Mouse (Mus musculus): ENCODE measurements around the gene Adgrg1. TPM values are rescaled to one million over a fixed set of nuclear protein-coding genes. Genes with fewer than 3 reads are reported as not detected.
"Not testable (repeated sequence)": the region's sequence is repeated elsewhere in the genome, so short reads cannot be mapped to it uniquely, and the experiment has no call there.

The Adgrg1 gene
- polyA plus RNA-seq, 1 experiment from 2014 or later: 26.5 TPM

DNA sequence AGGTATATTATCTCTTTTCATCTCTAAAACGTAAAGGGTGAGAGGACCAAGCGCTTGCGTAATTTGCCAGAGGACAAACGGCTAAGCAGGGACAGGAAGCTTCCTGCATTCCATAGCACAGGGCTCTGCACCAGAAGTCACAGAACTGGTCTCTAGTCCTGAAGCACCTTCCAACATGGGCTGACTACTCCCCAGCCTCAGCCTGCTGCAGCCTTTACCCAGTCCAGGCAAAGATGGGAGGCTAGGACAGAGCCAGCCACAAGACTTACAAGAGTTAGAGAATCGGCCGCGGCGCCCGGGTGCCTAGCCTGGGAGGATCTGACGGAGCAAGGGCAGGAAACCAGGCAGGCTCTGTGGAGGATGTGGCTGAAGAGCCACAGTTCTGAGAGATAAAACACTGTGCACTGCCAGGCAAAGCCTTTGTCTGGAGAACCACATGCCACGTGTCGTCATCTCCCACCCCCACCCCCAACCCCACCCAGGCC lies 45.8 kb downstream of the Adgrg1 start:
- H3K9ac ChIP-seq (ENCODE audit: low read length): no peak overlapping the region
- ATAC-seq (replicated peaks; ENCODE audit: low FRiP score, low TSS enrichment, low read depth) (no peak), DNase-seq (ENCODE audit: low spot score) (no peak)

DNA sequence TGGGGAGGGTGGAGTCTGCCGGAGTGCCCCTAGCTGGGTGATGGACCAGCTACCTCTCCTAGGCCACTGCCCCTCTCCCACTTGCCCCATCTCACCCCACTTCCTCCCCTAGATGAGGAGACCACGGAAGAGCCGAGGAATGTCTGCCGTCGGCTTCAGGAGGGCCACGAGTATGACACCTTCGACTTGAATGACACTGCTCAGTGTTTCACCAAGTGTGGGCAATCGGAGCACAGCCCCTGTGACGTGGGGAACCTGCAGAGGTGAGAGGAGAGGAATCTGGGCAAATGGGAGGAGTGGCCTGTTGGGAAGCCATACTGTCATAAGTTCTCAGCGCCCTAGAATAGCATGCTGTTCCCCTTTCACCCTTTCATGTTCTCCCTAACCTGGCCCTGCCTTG lies 46.3 kb downstream of the Adgrg1 start:
- Histone ChIP-seq H3K9me3 (ENCODE audit: control insufficient read depth, low read length) (peaks cover 5% of the 10 kb centered on the region; the same call in 1 of the 2 replicates), H3K27ac (ENCODE audit: low read depth) (no peak overlapping the region), H3K4me2 (ENCODE audit: low read length) (no peak overlapping the region), H3K27me3 (replicated peaks; ENCODE audit: control insufficient read depth, insufficient read depth, low read length) (no peaks in the 10 kb centered on the region), H3K36me3 (ENCODE audit: control insufficient read depth, insufficient read depth, low read length) (no peaks in the 10 kb centered on the region), H3K4me3 (ENCODE audit: low read depth, low read length) (no peak overlapping the region), H3K4me1 (replicated peaks; ENCODE audit: control insufficient read depth, insufficient read depth, low read length) (no peaks in the 10 kb centered on the region), H3K9ac (ENCODE audit: low read length) (no peak overlapping the region)
- WGBS: 76% methylated on average over 10 of the region's 10 CpGs
- no peak for DNase-seq (ENCODE audit: low spot score)
- ATAC-seq (replicated peaks; ENCODE audit: low FRiP score, low TSS enrichment, low read depth): no peak

More for the DNA sequence above, 45.8 kb downstream of the Adgrg1 start:
- Histone ChIP-seq H3K27me3 (replicated peaks; ENCODE audit: control insufficient read depth, insufficient read depth, low read length) (no peaks in the 10 kb centered on the region), H3K27ac (ENCODE audit: low read depth) (no peak overlapping the region), H3K4me3 (ENCODE audit: low read depth, low read length) (no peak overlapping the region), H3K4me1 (replicated peaks; ENCODE audit: control insufficient read depth, insufficient read depth, low read length) (no peaks in the 10 kb centered on the region), H3K4me2 (ENCODE audit: low read length) (no peak overlapping the region), H3K36me3 (ENCODE audit: control insufficient read depth, insufficient read depth, low read length) (no peaks in the 10 kb centered on the region), H3K9me3 (ENCODE audit: control insufficient read depth, low read length) (peaks cover under 1% of the 10 kb centered on the region; the same call in 1 of the 2 replicates)
- WGBS: 51% methylated on average over 12 of the region's 12 CpGs

DNA sequence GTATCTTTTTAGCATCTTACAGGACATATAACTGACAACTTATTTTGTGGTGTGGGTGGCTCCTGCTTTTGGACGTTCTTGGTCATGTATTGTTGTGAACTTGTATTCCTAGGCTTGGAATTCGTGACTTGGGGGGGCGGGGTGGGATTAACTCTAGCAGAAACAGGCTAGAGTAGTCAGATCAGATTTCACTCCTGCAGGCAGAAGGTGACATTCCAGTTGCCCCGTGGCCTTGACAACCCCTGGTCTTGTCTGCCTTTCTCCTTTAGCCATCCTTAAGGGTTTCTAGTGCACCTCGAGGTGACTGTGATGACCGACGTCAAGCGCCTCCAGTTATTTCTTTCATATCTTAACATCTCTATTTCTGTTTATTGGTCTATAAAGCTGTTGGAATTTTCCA lies 48.6 kb downstream of the Adgrg1 start:
- Histone ChIP-seq H3K9me3 (ENCODE audit: control insufficient read depth, low read length) (peaks cover 5% of the 10 kb centered on the region; the same call in 1 of the 2 replicates), H3K36me3 (ENCODE audit: control insufficient read depth, insufficient read depth, low read length) (no peaks in the 10 kb centered on the region), H3K27me3 (replicated peaks; ENCODE audit: control insufficient read depth, insufficient read depth, low read length) (no peaks in the 10 kb centered on the region), H3K4me3 (ENCODE audit: low read depth, low read length) (no peak overlapping the region), H3K4me1 (replicated peaks; ENCODE audit: control insufficient read depth, insufficient read depth, low read length) (no peaks in the 10 kb centered on the region), H3K9ac (ENCODE audit: low read length) (no peak overlapping the region), H3K27ac (ENCODE audit: low read depth) (no peak overlapping the region), H3K4me2 (ENCODE audit: low read length) (no peak overlapping the region)
- 23% methylated on average over 8 of the region's 8 CpGs for WGBS
- ATAC-seq (replicated peaks; ENCODE audit: low FRiP score, low TSS enrichment, low read depth): no peak
- no peak for DNase-seq (ENCODE audit: low spot score)

DNA sequence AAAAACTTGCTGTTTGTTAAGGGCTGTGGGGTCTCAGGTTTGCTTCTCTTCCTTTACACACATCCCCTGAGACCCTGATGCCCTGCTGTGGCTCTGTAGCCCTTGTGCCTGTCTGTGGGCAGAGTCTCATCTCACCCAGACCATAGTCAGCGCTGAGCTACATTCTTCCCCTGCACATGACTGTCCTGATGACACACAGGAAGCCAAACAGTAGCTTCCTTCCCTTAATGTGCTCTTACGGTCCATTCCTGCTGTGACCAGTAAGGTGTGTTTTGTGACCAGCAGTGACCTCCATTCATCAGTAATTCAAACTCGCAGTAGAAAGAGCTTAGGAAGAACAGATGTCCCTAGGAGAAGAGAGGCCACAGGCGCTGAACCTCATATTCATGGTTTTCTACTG lies 49.8 kb downstream of the Adgrg1 start:
- no peaks in the 10 kb centered on the region for H3K36me3 ChIP-seq (ENCODE audit: control insufficient read depth, insufficient read depth, low read length)
- H3K27ac ChIP-seq (ENCODE audit: low read depth): no peak overlapping the region
- whole genome bisulfite sequencing: 71% methylated on average over 4 of the region's 4 CpGs
- no peaks in the 10 kb centered on the region for H3K4me1 ChIP-seq (replicated peaks; ENCODE audit: control insufficient read depth, insufficient read depth, low read length)
- H3K4me3 ChIP-seq (ENCODE audit: low read depth, low read length): no peak overlapping the region
- no peak for DNase-seq (ENCODE audit: low spot score)
- peaks cover 5% of the 10 kb centered on the region; the same call in 1 of the 2 replicates for H3K9me3 ChIP-seq (ENCODE audit: control insufficient read depth, low read length)
- H3K27me3 ChIP-seq (replicated peaks; ENCODE audit: control insufficient read depth, insufficient read depth, low read length): no peaks in the 10 kb centered on the region
- no peak overlapping the region for H3K4me2 ChIP-seq (ENCODE audit: low read length)
- no peak for ATAC-seq (replicated peaks; ENCODE audit: low FRiP score, low TSS enrichment, low read depth)
- H3K9ac ChIP-seq (ENCODE audit: low read length): no peak overlapping the region

DNA sequence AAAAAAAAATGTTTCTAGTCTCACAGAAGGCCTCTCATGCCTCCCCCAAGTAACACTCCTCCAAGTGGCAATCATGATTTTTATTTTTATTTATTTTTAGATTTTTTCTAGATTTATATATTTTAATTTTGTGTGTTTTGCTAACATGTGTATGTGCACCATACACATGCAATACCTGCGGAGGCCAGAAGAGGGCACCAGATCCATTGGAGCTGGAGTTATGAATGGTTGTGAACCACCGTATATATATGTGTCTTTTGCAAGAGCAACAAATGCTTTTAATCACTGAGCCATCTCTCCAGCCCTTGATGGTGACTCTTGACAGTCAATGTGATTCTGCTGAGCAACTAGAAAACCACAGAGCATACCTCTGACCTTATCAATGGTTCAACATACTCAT lies 50.9 kb downstream of the Adgrg1 start:
- Histone ChIP-seq H3K9me3 (ENCODE audit: control insufficient read depth, low read length) (peaks cover 5% of the 10 kb centered on the region; the same call in 1 of the 2 replicates), H3K36me3 (ENCODE audit: control insufficient read depth, insufficient read depth, low read length) (no peaks in the 10 kb centered on the region), H3K9ac (ENCODE audit: low read length) (no peak overlapping the region), H3K4me1 (replicated peaks; ENCODE audit: control insufficient read depth, insufficient read depth, low read length) (no peaks in the 10 kb centered on the region), H3K4me2 (ENCODE audit: low read length) (no peak overlapping the region), H3K27me3 (replicated peaks; ENCODE audit: control insufficient read depth, insufficient read depth, low read length) (no peaks in the 10 kb centered on the region), H3K4me3 (ENCODE audit: low read depth, low read length) (no peak overlapping the region), H3K27ac (ENCODE audit: low read depth) (no peak overlapping the region)
- no peak for ATAC-seq (replicated peaks; ENCODE audit: low FRiP score, low TSS enrichment, low read depth)
- WGBS: 67% methylated on average over 2 of the region's 2 CpGs
- no peak for DNase-seq (ENCODE audit: low spot score)

DNA sequence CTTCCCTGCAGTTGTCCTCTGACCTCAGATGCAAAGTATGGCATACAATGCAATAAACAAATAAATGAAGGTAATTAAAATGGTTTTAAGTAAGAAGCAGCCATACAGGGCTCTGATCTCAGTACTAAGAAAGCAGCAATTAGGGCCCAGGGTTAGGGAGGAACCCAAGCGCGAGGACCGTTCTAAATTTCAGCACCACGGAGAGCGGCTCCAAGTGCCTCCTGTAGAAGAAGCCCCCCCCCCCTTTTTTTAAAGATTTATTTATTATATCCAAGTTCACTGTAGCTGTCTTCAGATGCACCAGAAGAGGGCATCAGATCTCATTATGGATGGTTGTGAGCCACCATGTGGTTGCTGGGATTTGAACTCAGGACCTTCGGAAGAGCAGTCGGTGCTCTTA lies 53.8 kb downstream of the Adgrg1 start:
- not testable (repeated sequence) for H3K4me3 ChIP-seq (ENCODE audit: low read depth, low read length); H3K9ac ChIP-seq (ENCODE audit: low read length); H3K36me3 ChIP-seq (ENCODE audit: control insufficient read depth, insufficient read depth, low read length); ATAC-seq (replicated peaks; ENCODE audit: low FRiP score, low TSS enrichment, low read depth); H3K27ac ChIP-seq (ENCODE audit: low read depth); H3K9me3 ChIP-seq (ENCODE audit: control insufficient read depth, low read length); H3K27me3 ChIP-seq (replicated peaks; ENCODE audit: control insufficient read depth, insufficient read depth, low read length); H3K4me1 ChIP-seq (replicated peaks; ENCODE audit: control insufficient read depth, insufficient read depth, low read length); H3K4me2 ChIP-seq (ENCODE audit: low read length)
- peak; percentile 75 for DNase-seq (ENCODE audit: low spot score)
- 50% methylated on average over 7 of the region's 7 CpGs for WGBS

DNA sequence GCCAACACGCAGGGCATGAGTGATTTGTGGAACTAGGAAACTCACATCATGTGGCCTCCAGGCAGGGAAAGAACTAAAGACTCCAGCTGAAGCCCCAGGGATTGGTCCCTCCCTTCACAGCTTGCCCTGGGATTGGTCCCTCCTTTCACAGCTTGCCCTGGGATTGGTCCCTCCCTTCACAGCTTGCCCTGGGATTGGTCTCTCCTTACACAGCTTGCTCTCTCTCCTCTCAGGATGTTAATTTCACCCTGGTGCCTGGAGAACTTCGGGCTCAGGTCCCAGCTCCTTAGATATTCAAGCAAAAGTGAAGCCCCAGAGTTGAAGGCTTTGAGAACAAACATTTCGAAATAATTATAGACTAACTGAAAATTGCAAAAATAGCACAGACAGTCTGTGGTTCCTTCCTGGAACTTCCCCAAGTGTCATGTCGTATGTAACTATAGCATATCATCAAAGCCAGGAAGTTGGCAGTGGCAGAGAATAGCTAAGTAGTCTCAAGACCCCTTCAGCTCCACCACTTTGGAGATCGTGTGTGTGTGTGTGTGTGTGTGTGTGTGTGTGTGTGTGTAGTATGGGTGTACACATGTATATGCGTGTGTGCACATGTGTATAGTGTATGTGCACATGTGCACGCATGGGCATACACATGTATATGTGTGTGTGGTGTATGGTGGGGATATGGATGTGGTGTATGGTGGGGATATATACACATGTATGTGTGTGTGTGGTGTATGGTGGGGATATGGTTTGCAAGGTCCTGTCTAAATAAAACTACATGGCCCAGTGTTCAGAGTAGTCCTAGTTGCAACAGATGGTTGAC lies 62.8 kb downstream of the Adgrg1 start:
- H3K36me3 ChIP-seq (ENCODE audit: control insufficient read depth, insufficient read depth, low read length): no peaks in the 10 kb centered on the region
- no peak overlapping the region for H3K4me2 ChIP-seq (ENCODE audit: low read length)
- 64% methylated on average over 7 of the region's 7 CpGs for WGBS
- ATAC-seq (replicated peaks; ENCODE audit: low FRiP score, low TSS enrichment, low read depth) (no peak), DNase-seq (ENCODE audit: low spot score) (no peak)
- no peak overlapping the region for H3K9ac ChIP-seq (ENCODE audit: low read length)
- no peak overlapping the region for H3K27ac ChIP-seq (ENCODE audit: low read depth)
- H3K4me1 ChIP-seq (replicated peaks; ENCODE audit: control insufficient read depth, insufficient read depth, low read length): no peaks in the 10 kb centered on the region
- H3K9me3 ChIP-seq (ENCODE audit: control insufficient read depth, low read length): no peaks in the 10 kb centered on the region
- no peak overlapping the region for H3K4me3 ChIP-seq (ENCODE audit: low read depth, low read length)
- H3K27me3 ChIP-seq (replicated peaks; ENCODE audit: control insufficient read depth, insufficient read depth, low read length): no peaks in the 10 kb centered on the region

DNA sequence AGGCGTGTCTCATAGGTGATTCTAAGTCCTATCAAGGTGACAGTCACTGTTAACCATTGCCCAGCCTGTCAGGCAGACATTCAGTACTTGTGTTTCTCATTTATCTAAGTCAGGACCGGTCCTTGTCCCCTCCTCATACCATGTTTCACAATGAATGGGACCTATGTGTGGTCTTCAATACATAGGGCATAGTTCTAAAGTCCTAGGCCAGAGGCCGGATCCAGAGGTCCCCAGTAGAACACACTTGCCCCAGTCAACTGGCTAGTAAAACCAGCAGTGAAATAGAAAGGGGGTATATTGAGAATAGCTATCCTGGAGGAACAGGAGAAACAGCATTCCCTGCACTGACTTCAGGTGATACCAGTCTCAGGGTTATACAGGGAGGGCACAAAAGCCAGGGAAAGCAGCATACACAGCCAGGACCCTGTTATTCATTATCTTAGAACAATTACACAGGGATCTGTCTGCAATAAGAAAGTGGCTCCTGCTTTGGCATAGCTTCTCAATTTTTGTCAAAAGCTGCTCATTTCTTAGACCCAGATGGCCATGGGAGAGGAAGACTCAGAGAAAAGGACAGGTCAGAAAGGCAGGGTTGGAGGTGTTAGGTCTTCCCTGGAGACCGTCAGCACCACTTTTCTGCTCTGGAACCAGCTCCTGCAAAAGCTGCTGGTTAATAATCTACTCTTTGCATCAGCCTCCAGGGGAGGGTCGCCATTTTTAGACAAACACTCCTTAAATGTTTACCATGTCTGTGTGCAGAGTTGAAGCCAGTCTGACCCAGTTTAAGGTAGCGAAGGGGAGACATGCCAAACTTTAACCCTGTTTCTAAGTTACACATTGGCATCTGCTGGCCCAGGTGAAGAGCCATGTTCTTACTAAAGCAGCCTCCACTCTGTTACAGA lies 67.6 kb downstream of the Adgrg1 start:
- DNase-seq (ENCODE audit: low spot score) (peak; percentile 64), ATAC-seq (replicated peaks; ENCODE audit: low FRiP score, low TSS enrichment, low read depth) (no peak; the same call in 1 of the 2 replicates)
- H3K27ac ChIP-seq (ENCODE audit: low read depth): peak overlapping the region; percentile 54
- no peaks in the 10 kb centered on the region for H3K9me3 ChIP-seq (ENCODE audit: control insufficient read depth, low read length)
- H3K4me1 ChIP-seq (replicated peaks; ENCODE audit: control insufficient read depth, insufficient read depth, low read length): no peaks in the 10 kb centered on the region
- H3K4me2 ChIP-seq (ENCODE audit: low read length): no peak overlapping the region; the same call in 1 of the 2 replicates
- no peak overlapping the region for H3K9ac ChIP-seq (ENCODE audit: low read length)
- H3K27me3 ChIP-seq (replicated peaks; ENCODE audit: control insufficient read depth, insufficient read depth, low read length): no peaks in the 10 kb centered on the region
- H3K36me3 ChIP-seq (ENCODE audit: control insufficient read depth, insufficient read depth, low read length): no peaks in the 10 kb centered on the region
- WGBS: 48% methylated on average over 6 of the region's 6 CpGs
- no peak overlapping the region for H3K4me3 ChIP-seq (ENCODE audit: low read depth, low read length)
